Mouse (Mus musculus) lung, postnatal 10 days (tissue): ENCODE results near the gene Hprt.

Experiments used
- DNase-seq: peaks from one replicate; pipeline ENCODE4 v3.0.0; 2021

Gene Hprt

GRCm38 (mm10) chrX:53045187-53045903 is 57.4 kb downstream of the Hprt start:
- DNase-seq = peak; percentile 76

DNA sequence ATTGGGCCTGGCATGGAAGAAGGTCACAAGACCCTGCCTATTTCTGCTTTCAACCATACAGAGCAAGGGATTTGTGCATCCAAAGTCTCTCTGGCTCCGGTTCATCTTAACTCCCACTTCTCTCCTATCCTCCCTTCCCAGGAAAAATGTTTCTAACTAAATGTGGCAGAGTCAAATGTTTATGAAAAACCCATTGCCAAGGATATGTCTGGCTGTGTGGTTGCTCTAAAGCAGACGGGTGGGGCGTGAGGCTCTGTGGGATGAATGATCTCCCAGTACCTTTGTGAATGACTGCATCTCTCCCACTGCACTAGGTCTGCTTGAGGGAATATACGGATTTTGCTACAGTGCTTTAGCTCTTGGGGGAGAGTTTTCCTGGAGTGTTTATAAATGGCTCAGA is 58.1 kb downstream of the Hprt start:
- DNase-seq = no peak

GRCm38 (mm10) chrX:53046911-53047310 is 59.0 kb downstream of the Hprt start:
- no peak for DNase-seq

GRCm38 (mm10) chrX:53049196-53049595 is 61.3 kb downstream of the Hprt start:
- no peak for DNase-seq

GRCm38 (mm10) chrX:53050353-53050752 is 62.4 kb downstream of the Hprt start:
- peak; percentile 13 for DNase-seq

DNA sequence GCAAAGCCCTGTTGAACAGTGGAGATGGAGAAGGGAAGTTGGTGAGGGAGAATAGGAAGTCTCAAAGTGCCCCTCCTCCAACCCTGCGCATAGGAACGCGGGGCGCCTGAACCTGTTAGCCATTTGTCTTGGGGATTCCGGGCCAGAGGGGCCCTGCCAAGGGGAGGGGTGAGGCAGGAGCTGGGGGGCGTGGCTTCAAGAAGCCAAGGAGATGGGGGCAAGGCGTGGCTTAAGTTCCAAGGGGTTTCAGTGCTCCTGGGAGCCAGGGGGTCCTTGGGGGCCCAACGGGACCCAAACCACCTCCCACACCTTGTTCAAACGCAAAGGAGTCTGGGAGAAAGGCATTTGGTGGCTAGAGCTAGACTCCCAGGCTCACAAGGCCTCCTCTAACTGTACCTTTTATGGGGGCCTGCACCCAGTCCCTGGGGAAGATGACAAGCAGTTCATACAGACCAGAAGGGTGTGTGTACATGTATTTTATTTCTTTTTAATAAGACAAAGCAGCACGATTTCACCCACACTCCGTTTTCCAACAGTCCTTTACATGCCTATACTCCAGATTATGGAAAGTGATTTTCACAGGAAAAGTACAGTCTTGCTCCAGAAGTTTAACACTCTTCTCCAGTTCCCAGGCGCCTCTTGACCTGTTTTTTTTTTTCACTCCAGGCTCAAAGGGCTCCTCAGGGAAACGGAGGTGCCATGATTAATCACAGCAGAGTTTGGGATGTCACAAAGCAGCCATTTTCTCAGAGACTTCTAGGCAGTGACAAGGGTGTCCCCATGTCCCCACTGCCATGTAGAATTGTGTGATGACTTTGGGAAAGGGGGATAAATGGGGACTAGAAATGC is 64.9 kb downstream of the Hprt start:
- peak; percentile 69 for DNase-seq

GRCm38 (mm10) chrX:53053885-53054284 is 65.9 kb downstream of the Hprt start:
- DNase-seq = no peak

- DNase-seq = peak; percentile 59
Observed at GRCm38 (mm10) chrX:53055771-53056170, 67.8 kb downstream of the Hprt start.

GRCm38 (mm10) chrX:53056627-53057026 is 68.7 kb downstream of the Hprt start:
- peak; percentile 68 for DNase-seq

DNA sequence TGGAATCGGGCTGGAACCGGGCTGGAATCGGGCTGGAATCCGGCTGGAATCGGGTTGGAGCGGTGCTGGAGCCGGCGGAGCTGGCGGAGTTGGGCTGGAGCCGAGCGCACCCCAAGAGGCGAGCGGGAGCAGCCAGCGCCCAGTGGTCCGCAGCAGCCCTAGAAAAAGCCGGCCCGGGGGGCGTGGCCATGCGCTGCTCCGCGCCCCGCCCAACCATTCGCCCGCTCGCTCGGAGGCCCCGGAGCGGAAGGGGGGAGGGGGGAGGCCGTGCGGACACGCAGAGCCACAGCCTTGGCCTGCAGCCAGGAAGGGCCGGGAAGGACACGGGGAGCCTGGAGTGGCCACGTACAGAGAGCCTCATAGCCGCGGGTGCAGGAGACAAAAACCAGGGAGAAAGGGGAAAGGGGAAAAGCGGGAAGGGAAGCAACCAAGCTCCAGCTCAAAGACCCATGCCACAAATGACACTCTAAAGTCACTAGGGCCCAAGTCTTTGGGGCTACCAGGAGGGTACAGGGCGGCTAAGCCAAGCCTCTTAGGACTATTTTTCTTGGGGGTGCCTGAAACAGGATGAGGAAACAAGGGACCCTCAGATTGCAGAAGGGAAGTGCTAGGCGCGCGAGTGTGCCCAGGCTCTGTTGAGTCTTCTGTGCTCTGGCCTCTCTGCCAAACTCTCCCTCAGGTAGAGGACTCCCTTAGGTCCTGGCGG is 69.3 kb downstream of the Hprt start:
- DNase-seq = peak; percentile 95

- no peak for DNase-seq
Observed at GRCm38 (mm10) chrX:53057760-53058090, 69.8 kb downstream of the Hprt start.

DNA sequence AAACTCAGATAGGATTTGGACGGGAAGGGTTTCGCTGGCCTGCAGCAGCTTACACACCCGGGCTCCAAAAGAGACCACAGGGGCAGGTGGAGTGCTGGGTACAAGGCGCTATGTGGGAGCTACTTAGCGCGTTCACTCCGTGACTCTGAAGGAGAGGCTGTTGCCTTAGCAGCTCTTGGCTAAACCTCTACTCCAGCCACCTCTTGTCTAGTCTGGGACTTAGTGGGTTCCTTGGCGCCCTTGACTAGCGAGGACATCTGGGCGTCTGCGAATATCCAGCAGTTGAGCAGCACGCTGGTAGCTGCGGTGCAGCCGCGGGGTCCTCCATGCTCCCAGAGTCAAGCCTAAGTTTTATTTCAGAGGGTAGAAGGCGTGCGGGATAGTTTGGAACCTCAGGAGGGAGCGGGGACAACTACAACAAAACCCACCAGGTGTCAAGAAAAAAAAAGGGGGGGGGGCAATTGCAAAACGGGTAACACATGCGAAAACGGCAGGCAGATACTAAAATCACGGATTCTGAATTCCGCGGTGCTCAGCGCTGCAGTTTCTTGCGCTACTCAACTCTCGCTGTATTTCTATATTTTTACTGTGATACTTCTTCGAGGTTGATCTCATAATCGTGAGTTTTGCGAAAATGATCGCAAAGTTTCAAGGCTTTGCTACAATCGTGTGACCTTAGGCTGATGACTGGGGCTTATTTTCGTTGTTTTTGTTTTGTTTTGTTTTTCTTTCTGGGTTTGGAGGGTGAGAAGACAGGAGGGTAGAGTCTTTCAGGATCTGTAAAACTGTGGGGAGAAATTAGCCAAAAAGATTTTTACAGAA is 70.7 kb downstream of the Hprt start:
- DNase-seq = peak; percentile 19

DNA sequence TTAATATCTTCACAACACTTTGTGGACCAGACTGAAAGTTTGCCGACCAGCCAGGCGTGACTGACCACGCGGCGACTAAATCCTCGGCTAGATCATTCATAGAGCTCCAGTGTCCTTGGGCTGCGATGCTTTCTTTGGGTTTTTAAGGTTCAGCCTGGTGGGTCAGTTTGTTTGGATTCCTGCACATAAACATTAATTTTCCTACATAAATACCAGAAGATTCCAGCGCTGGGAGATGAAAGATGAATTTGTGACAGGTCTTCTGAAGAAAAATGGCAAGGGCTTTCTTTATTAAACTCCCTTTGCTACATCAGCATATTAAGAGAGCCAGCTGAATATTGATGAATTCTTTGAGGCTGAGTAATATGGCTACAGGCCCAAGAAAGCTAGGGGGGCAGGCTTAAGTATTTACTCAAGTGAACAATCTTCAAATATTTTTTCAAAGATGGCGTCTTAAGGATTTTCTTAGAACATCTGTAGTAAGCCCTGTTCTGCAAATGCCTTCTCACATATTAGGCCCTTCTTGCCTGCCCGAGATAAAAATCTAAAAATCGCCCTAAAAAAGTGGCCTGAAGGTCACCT is 71.6 kb downstream of the Hprt start:
- DNase-seq = no peak

GRCm38 (mm10) chrX:53064406-53064805 is 76.5 kb downstream of the Hprt start:
- DNase-seq = no peak
